Mouse (Mus musculus) ES-Bruce4 (cell line): Measurements from ENCODE around the gene Lect2.

Experiments used
- CTCF ChIP-seq: IDR thresholded peaks from one replicate; pipeline ENCODE4 v1.8.1; 2011; ENCODE audit warnings: low read depth, low read length
- EP300 ChIP-seq: IDR thresholded peaks from 2 replicates; pipeline ENCODE4 v1.6.1; 2011; ENCODE audit warnings: low read depth, low read length; ENCODE audit not compliant: insufficient read depth
- POLR2A ChIP-seq: IDR thresholded peaks from one replicate; pipeline ENCODE4 v1.8.1; 2011; ENCODE audit warnings: low read length; ENCODE audit not compliant: insufficient read depth

DNA sequence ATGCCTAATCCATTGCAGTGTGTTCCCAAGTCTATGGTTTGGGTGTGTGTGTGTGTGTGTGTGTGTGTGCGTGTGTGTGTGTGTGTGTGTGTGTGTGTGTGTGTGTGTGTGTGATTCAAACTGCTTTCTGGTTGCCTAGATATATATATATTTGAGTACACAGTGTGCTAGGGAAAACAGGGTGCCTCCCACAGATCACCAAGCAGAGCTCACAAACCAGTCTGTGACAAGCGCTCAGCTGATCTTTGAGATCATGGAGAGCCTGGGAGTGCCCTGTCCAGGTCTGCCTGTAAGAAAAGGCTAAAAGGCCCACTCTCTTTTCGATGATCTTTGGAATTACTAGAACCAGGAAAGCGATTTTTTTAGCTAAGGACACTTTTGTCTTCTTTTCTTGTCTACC lies 26.8 kb upstream of the Lect2 start:
- TF ChIP-seq CTCF (no peak), EP300 (no peak), POLR2A (no peak)
